Mouse (Mus musculus) spleen, adult 2 months (tissue): Measurements from ENCODE around the gene Nanos3.

Experiments used
- CTCF ChIP-seq: fragments of 200-500 bp; IDR thresholded peaks from 2 replicates; pipeline ENCODE4 v1.5.1; 2011; ENCODE audit warnings: mild to moderate bottlenecking, inconsistent platforms; ENCODE audit not compliant: insufficient read depth, insufficient read length, insufficient replicate concordance; ENCODE audit errors: extremely low read depth
- POLR2A ChIP-seq: fragments of 200-500 bp; IDR thresholded peaks from 2 replicates; pipeline ENCODE4 v1.6.1; 2011; ENCODE audit warnings: low read depth, low read length, inconsistent platforms

- no peak for TF ChIP-seq CTCF
- no peak for TF ChIP-seq POLR2A
Measured at GRCm38 (mm10) chr8:84178592-84178991, 6.4 kb downstream of the Nanos3 start.
